Mouse (Mus musculus): Measurements from ENCODE around the gene 2310011J03Rik.
A peak's percentile ranks its signal among the peaks of the same experiment; 100 is the strongest.

Gene 2310011J03Rik

DNA sequence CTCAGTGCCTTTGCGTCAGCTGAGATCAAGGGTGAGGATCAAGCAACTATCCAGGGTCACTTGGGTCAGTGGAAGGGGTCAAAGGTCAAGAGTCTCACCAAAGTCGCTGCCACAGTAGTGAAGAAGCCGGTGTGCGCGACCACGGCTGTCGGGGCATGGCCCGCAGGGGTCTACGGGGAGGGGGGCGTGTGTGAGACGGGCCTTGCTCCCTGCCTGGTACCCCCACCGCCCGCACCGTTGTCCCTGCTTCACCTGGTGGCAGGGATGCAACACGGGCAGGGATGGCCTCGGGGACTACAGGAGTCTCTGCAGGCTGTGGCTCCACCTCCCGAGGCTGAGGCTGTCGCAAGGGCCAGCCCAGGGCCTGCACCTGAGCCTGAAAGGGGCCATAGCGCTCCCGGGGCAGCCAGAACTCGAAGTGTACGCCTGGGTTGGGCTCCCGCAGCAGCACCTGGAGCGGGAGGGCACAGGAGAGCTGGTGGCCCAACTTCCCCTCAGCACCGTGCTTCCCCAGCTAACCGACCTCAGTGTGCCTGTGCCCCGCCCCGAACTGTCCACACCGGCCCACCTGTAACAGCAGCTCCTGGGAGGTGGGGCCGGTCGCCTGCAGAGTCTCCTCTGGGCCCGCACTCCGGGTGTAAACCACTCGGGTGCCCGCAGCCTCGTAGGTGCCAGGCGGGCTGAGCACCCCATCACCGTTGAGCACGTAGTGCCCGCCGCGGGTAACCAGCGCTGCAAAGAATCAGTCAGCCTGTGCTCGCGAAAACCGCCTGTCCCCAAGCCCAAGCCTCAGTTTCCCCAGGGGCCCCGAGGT, 21.4 kb upstream of the 2310011J03Rik start:
- DNase-seq (ENCODE audit: low spot score) = no peak

DNA sequence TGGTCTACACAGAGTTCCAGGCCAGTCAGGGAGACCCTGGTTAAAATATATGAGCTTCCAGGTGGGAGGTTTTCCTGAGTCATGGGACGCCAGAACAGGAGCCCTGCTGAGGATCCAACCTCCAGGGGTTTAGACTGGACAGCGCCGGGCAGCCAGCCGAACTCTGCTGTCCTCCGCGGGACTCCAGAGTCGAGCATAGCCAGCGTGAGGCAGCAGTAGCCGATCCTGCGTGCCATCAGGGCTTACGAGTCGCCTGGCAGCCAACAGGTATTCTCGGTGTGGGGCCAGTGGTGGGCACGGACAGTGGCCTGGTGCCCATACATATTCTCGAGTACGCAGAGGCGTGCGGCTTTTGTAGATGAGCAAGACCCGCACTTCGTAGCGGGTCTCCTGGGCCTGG, 20.7 kb upstream of the 2310011J03Rik start:
- DNase-seq (ENCODE audit: low spot score) = no peak

DNA sequence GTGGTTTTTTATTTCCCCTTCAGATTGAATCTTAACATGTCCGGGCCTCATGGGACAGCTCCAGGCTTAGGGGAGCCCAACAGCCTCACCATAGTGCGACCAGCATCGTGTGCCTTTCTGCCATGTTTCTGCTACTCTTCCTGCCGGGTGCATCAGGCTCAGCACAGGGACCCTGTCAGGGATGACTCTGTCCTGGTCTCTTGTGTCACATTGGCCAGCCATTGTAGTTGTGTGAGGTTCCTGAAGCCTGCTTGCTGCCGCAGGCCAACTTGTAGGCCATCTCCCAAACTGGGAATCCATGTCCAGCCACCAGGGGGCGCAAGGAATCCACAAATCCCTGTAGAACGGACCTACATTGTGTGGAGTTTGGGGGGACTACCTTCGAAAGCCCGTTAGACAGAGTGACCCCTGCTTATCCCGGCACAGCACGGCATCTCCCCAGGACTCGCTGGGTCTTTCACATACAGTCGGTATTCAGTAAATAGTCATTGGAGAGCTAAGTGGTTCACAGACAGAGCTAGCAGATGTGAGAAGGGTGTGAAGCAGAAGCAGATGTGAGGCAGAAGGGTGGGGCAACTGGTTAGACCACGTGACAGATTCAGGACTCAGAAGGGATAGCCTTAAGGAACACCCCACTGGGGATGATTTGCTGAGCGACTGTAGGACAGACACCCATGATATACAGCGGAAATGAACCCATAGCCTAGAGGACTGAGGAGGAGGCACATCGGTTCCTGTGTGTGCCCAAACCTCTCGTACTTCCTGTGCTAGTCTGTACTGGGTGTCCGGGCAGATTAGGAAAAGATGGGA, 19.8 kb upstream of the 2310011J03Rik start:
- DNase-seq (ENCODE audit: low spot score) = peak; percentile 90

DNA sequence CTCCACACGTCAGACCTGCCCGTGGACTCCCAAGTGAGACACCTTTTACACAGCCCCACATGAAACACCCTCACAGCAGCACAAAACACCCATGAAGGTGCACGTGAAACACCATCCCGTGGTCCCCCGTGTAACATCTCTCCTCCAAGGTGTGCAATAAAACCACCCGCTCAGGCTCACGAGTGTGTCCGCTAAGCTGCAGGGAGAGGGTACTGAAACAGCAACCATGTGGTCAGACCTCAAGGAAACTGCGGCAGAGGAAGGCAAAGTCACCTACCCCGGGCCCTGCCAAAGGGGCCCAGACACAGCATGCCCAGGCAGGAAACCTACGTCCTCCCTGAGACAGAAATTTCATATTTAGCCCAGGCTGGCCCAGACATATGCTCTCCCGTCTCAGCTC, 15.9 kb upstream of the 2310011J03Rik start:
- no peak for DNase-seq (ENCODE audit: low spot score)

DNA sequence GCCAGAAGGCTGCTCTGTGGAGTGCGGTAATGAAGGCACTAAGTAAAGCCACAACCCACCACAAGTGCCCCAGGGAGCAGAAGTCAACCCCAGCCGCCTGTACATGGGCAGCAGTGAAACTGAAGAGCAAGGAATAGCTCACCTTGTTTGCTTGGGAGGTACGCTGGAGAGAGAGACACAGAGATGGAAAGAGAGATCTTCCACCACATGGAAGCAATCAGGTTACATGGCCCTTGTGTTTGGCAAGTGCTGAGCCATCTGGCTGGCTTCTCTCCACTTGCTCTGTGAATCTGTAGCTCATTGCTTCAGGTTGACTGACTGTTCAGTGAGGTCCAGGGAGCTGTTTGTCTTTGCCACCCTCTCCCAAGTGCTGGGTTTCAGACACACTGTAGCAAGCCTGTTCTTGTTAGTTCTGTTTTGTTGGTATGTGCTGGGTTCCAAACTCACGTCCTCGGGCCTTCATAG, 12.2 kb upstream of the 2310011J03Rik start:
- no peak for DNase-seq (ENCODE audit: low spot score)

DNA sequence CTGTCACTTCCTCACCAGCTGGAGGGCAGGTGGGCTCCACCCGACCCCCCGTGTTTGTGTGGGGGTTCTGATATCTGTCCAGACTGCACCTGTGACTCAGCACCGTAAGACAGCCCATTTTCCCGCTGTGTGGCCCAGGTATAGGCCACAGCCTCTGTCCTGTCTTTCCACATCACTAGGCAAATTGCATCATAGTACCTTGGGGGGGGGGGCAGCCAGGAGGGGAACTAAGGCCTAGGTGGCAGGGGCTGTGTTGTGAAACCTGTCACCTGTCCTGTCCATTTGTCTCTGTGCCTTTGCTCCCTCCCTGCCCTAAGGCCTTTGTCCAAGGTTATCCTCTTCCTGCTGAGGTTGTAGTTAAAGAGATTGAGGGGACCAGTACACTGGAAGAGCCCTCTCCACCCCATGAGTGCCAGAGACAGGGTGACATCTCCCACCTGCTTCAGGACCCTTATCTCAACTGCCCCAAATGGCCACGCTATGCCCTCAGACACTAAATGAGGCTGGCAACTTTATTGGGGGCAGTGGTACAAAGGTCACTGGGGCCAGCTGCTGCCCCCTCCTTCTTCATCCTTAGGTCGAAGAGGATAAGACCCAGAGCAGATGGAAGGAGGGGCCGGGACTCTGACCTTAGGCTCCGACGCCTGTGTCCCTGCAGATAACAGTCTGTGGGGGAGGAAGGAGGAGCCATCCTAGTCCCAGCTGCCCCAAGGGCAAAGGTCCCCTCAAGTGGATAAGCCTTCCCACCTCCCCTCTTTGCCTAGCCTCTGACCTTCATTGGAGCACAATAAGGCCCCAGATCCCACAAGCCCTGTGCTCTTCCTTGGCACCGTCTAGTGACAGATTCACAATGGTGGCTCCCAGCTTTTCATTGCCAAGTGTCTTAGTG, 11.5 kb upstream of the 2310011J03Rik start:
- DNase-seq (ENCODE audit: low spot score) = no peak

DNA sequence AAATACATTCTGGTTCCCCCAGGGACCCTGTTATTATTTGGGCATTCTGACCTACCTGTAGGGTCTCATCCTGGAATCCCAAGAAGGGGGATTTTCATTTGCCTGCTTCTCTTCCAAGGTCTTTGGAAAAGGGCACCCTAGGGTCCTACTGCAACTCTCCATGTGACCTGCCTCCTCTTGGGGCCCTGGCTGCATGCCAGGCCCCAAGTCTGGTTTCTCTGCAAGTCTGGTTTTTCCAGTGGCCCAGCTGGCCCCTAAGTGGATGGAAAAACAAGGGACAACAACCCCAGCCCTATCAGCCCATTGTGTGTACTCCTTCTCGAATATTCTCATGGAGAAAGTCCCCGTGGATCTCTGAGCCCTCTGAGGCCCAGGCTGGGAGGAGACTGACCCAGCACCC, 10.6 kb upstream of the 2310011J03Rik start:
- DNase-seq (ENCODE audit: low spot score) = no peak

DNA sequence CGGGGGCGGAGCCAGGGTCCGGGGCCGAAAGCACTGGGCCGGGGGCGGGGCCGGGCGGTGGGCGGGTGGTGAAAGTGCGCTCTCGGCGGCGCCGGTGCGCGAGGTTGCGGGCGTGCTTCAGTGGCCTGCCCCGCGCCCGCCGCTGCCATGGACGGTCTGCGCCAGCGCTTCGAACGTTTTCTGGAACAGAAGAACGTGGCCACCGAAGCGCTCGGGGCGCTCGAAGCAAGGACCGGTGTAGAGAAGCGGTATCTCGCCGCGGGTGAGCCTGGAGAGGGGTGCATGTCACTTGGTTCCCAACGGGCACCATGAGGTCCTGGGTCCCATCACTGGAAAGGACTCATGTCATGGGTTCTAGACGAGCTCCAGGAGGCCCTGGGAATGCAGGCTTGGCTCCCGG, 9.7 kb upstream of the 2310011J03Rik start:
- no peak for DNase-seq (ENCODE audit: low spot score)

DNA sequence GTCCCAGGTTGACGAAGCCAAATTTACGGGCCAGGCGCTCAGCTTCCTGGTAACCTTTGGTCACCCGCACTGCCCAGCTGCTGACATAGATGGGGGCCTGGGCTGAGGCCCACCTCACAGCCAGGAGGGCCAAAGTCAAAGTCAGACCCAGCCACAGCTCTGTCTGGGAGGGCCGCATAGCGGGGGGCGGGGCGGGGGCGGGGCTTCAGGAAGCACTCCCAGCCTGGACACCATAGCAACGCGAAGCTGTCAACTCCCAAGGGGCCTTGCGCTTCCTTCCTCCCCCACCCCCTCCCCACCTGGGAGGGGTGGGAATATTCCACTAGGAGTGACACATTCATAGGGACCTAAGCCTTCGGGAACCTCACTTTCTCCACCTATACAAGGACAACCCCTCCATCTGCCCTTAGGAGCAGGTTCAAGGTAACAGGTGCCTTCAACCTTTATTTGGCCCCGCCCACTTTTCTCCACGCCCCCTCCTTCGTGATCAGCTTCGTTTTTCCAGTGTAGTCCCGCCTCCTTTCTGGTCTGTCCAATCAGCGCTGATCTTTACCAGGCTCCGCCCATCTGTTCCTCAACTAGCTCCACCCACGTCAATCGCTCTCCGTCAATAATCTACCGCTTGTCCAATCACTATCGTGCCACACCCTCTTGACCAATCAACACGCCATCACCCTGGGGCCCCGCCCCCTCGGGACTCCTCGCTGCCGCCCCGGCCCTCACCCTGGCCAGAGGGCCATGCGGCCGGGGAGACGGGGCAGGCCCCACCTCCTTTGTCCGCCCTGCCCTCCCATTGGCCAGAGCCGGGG, 9.1 kb upstream of the 2310011J03Rik start, which contains the start of the genes Pcsk4 and Reep6:
Gene Pcsk4, minus strand, starts transcription at position 226 of the 809 bp plus-strand sequence.
Gene Reep6, plus strand, starts transcription at position 681 of the 809 bp plus-strand sequence.
- DNase-seq (ENCODE audit: low spot score) = peak; percentile 96

DNA sequence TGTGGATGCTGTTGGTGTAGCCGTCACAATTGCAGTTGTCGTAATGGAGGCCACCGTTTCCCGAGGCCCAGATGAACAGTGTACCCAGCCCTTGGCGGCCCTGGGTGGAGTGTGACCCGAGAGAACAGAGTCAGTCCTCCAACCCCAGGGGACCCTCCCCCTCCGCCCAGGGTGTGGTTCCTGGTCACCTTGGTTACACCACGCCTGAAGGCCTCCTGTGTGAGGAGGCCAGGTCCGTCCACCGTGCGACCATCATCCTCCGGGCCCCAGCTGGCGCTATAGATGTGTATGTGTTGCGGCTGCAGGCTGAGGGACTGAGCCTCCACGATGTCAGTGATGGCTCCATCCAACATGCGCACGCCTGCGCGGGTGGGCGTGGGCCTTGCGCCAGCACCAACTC, 4.7 kb upstream of the 2310011J03Rik start:
- DNase-seq (ENCODE audit: low spot score) = no peak

DNA sequence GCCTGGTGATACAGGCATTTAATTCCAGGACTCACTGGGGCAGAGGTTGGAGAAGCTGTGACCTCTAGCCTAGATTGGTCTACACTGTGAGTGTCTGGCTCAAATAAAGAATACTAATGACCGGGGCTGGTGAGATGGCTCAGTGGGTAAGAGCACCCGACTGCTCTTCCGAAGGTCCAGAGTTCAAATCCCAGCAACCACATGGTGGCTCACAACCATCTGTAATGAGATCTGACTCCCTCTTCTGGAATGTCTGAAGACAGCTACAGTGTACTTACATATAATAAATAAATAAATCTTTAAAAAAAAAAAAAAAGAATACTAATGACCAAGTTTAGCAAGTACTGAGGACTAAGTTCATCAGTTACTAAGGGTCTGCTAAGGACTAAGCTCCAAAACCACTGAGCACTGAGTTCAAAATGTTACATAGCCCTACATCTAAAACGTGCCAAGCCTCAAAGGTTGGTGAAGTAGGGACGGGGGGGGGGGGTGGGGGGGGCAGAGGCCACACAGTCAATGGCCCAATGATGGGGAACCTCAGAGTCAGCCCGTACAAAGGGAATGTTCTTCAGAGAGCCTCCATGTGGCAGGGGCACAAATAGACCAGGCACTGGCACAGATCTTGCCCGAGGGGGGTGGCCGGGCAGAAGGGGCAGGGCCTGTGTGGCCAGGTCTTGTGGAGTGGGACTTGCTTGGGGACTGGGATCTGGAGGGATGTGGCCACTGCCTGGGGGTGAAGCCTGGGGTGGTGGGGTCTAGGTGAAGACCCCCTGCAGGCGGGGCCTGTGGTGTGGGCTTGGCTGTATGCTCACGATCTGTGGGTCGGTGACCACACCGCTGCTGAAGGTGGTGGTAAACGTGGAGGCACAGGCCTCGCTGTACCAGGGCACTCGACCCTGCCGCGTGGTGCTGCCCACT, 4.0 kb upstream of the 2310011J03Rik start:
- DNase-seq (ENCODE audit: low spot score) = no peak

DNA sequence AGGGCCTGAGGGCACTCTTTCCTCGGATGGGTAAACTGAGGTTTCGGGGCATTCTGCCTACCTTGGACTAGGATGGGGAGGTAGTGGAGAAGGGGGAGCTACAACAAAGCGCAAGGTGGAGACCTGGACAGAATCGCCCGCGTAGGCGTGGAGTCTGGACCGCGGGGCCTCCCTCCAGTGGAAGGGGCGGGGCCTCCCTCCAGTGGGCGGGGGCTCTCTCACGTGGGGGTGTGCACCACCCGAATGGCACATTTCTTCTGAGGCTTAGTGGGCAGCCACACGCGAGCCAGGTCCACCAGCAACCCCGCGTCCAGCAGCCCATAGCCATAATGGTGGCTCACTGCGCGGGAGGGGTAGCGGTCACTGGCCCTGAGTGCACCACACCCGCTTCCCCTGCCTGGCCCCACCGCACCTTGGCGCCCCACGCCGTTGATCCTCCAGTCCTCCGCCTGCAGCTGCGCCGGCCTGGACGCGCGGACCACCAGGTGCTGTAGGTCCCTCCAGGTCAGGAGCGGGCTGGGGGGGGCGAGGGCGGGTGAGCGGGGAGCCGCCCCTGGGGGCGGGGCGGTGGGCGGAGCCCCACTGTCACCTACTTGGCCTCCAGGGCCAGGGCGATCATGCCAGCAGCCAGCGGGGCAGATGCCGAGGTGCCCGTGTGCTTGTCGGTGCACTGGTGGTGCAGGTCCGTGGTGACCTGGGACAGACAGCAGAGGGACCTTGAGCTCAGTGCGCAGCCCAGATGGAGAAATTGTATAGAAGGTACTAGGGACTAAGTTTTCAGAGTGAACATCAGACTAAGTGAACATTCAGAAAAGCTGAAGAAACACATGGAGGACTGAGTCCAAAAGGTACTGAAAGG, 3.2 kb upstream of the 2310011J03Rik start:
- peak; percentile 46 for DNase-seq (ENCODE audit: low spot score)

DNA sequence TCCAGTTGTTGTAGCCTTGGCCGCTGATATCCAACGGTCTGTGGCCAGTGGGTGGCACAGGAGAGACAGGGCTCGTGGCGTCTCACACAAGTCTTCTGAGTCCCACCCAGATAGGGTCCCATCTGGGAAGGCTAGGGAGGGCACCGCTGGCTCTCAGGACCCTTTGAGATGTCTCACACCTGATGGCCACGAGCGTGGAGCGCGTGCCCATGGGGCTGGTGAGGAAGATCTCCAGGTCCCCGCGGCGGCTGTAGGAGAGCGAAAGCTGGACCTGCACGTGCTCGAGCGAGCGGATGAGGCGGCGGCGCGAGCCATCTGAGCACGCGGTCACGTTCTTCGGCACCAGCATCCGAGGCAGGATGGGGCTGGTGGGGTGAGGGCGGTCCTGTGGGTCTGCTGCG, 2.5 kb upstream of the 2310011J03Rik start:
- DNase-seq (ENCODE audit: low spot score) = peak; percentile 60

DNA sequence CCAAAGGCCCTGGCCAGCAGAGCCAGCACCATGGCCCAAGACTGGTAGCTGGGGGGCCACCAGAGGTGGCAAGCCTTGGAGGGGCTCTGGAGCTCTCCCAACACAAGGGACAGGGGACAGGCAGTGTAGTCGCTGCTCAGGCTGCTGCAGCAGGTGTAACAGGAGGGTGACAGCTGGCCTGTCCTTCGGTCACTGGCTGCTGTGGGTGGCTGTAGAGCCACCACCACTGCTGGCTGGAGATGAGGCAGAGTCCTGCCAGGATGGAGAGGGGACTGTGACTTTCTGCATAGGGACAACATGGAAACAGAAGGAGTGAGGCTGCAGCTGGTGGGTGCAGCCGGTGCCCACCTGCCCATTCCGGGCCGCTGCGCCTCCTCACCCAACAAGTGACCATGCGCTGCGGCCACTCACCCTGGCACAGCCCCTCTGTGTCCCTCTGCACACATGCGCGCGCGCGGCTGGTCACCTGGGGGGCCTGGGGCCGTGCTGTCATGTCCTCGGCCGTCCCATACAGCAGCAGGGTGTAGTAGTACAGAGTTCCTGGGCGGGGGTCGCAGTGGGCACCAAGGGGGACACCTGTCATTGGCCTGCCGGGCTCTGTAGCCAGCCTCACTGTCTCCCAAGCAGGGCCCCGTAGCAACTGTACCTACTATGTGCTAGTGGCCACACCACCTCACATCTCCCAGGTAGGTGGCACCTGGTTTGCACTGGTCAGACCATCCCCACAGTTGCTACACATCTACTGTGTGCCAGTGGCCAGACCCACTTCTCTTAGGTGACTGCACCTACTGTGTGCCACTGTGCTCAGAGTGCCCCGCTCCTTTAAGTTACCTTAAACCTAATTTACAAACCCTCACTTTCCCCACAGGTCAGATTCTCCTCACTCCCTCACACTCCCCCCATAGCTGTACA, 1.6 kb upstream of the 2310011J03Rik start:
- no peak for DNase-seq (ENCODE audit: low spot score)

DNA sequence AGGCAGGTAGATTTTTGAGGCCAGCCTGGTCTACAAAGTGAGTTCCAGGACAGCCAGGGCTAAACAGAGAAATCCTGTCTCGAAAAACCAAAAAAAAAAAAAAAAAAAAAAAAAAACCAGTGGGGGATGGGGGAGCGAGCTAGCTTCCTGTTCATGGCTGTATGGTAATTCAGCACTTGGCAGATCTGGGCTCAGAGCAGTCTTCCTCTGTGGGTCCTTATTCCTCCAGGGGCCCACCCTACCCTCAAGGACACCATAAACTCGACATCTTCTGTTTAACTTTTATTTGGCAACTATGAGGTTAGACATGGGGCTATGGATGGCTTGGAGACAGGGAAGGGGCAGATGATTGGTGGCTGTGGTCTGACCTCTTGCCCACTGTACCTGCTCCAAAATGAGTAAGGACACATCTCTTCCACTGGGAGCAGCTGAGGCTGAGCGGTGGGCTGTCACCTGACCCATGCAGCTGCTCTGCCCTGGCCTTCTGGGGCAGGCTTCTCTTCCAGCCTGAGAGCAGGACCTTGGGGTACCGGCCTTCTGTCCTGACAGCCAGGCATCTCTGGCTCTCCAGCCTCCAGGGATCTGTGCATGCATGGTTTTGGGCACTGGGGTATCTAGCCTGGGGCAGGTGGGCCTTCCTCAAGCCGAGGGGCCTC, 805 bp upstream of the 2310011J03Rik start:
- no peak for DNase-seq (ENCODE audit: low spot score)

DNA sequence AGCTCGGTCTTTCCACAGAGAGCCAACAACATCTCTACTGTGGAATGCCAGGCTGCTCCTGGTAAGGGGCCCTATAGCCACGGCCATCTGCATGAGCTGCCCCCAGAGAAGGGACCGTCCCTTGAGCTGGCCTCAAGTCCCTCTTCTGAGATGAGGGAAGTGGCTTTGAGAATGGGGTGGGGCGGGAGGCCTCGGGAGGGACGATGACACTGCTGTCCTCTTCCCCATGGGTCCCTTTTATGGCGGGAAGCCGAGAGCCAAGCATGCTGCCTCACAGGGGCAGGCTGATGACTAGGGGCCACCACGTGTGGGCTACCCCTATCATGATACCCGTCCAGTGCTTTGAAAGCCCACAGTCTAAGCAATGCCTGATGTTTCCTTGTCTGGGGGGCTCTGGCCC, 3.3 kb downstream of the 2310011J03Rik start:
- DNase-seq (ENCODE audit: low spot score) = no peak

DNA sequence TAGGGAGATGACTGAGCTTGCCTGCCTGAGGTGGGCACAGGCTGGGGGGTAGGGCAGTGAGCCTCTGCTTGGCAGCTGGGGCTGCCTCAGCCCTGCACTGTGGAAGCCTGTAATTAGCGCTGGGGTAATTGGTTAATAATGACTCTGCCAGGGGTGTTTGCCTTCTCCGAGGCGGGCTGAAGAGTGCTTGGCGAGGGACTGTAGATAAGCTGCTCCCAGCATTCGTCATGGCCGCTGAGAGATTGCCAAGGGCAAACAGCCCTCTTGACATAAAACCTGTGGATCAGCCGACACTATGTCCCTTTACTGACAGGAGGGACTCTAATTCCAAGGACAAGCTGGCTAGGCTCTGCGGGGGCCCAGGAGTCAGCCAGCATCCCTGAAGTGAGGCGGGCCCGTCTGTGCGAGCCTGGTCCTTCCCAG, 4.0 kb downstream of the 2310011J03Rik start:
- no peak for DNase-seq (ENCODE audit: low spot score)

Measured in embryo, embryonic 10 days (tissue).